8 mouse cellular contexts compared by ENCODE assay signal in genomic region chr1:172204814-172205740, GRCm38 (mm10). TPM values are rescaled to one million over a fixed set of nuclear protein-coding genes. Genes with fewer than 3 reads are reported as not detected.
A peak's percentile ranks its signal among the peaks of the same experiment; 100 is the strongest.
DNase-seq lines count a peak whose midpoint lies in the region; ATAC-seq and TF ChIP-seq lines count a peak whose summit lies in the region.

No protein-coding gene starts in this region.

- no peaks in the 10 kb centered on the region for H3K9me3 ChIP-seq in E14TG2a.4 (ENCODE audit: low read length)
- no peaks in the 10 kb centered on the region for H3K9me3 ChIP-seq in forebrain, embryonic 10.5 days
- no peaks in the 10 kb centered on the region for H3K9me3 ChIP-seq in liver, embryonic 11.5 days (ENCODE audit: control insufficient read depth, low read length)

- peaks cover 26% of the 10 kb centered on the region for H3K36me3 ChIP-seq in E14TG2a.4 (ENCODE audit: insufficient read depth, low read length)
- peaks cover 22% of the 10 kb centered on the region for H3K36me3 ChIP-seq in forebrain, embryonic 10.5 days (replicated peaks)
- peaks cover 2% of the 10 kb centered on the region; the same call in 1 of the 2 replicates for H3K36me3 ChIP-seq in liver, embryonic 11.5 days (ENCODE audit: control insufficient read depth, insufficient read depth, low read length)

- 31% methylated on average over 15 of the region's 15 CpGs for WGBS in forebrain, embryonic 10.5 days
- WGBS in liver, embryonic 11.5 days = 63% methylated on average over 15 of the region's 15 CpGs

- intact Hi-C loops in heart, postnatal 14 days (cut with DNase I) = no loop called here

- H3K27ac ChIP-seq in forebrain, embryonic 10.5 days = peak overlapping the region; percentile 96
- no peak overlapping the region for H3K27ac ChIP-seq in liver, embryonic 11.5 days (ENCODE audit: low read depth, low read length)

- peaks cover 6% of the 10 kb centered on the region for H3K27me3 ChIP-seq in E14TG2a.4 (ENCODE audit: insufficient read depth, low read length)
- no peaks in the 10 kb centered on the region for H3K27me3 ChIP-seq in forebrain, embryonic 10.5 days (ENCODE audit: poor library complexity, severe bottlenecking)
- H3K27me3 ChIP-seq in liver, embryonic 11.5 days (replicated peaks; ENCODE audit: control insufficient read depth, insufficient read depth, low read length) = no peaks in the 10 kb centered on the region

- DNase-seq in heart, adult 11 months = peak; percentile 92
- no peak for DNase-seq in heart, postnatal 14 days
- peak; percentile 34 for DNase-seq in forebrain, embryonic 10.5 days (ENCODE audit: extremely low spot score, low spot score)
- no peak for DNase-seq in liver, embryonic 11.5 days (ENCODE audit: low spot score)
- no peak for DNase-seq in left cerebral cortex, adult 11 months (ENCODE audit: low spot score)
- no peak for DNase-seq in adrenal gland, postnatal 36 days
- no peak for DNase-seq in testis, postnatal 10 days (ENCODE audit: low spot score)

- no peak for ATAC-seq in liver, embryonic 11.5 days (replicated peaks; ENCODE audit: low FRiP score)

- H3K4me3 ChIP-seq in E14TG2a.4 (replicated peaks; ENCODE audit: low read length) = peak overlapping the region; percentile 84
- H3K4me3 ChIP-seq in forebrain, embryonic 10.5 days = peak overlapping the region; percentile 85
- H3K4me3 ChIP-seq in liver, embryonic 11.5 days (ENCODE audit: low read depth, low read length) = peak overlapping the region; percentile 61; the same call in 1 of the 2 replicates

- H3K4me1 ChIP-seq in E14TG2a.4 (replicated peaks; ENCODE audit: low read depth, low read length) = peaks cover 75% of the 10 kb centered on the region
- H3K4me1 ChIP-seq in forebrain, embryonic 10.5 days = peaks cover 76% of the 10 kb centered on the region
- peaks cover 33% of the 10 kb centered on the region for H3K4me1 ChIP-seq in liver, embryonic 11.5 days (replicated peaks; ENCODE audit: control insufficient read depth, insufficient read depth, low read length)

- no peak overlapping the region for H3K9ac ChIP-seq in liver, embryonic 11.5 days (ENCODE audit: low read depth, low read length)

- no peak for TF ChIP-seq CTCF in E14TG2a.4 (conservative IDR thresholded peaks at IDR 0.05; ENCODE audit: low read length)

- peak overlapping the region; percentile 78 for H3K4me2 ChIP-seq in liver, embryonic 11.5 days

RNA-seq across cellular contexts. Expression of gene Pea15a, which starts 1.5 kb away (rescaled TPM):
- 10 to 100 TPM; 71.1 to 77.7 TPM for total RNA-seq in heart, postnatal 14 days (2021)
- 282 and 292 TPM in 2 replicates for polyA plus RNA-seq in forebrain, embryonic 10.5 days (2016; fragmentation: Nextera tagmentation; extraction: Ambion mirVana)
- polyA plus RNA-seq in liver, embryonic 11.5 days (2014; fragmentation: Nextera tagmentation; extraction: Ambion mirVana) = 43.4 and 44.8 TPM in 2 replicates
- 10 to 100 TPM; 53.9 to 62.1 TPM for total RNA-seq in adrenal gland, postnatal 36 days (2021)

RNA-seq across cellular contexts. Expression of gene Casq1, which starts 14.6 kb away (rescaled TPM):
- total RNA-seq in heart, postnatal 14 days (2021) = 10 to 100 TPM; 10.1 to 12.9 TPM
- 0.69 and 0.99 TPM in 2 replicates for polyA plus RNA-seq in forebrain, embryonic 10.5 days (2016; fragmentation: Nextera tagmentation; extraction: Ambion mirVana)
- 2.2 and 4.1 TPM in 2 replicates for polyA plus RNA-seq in liver, embryonic 11.5 days (2014; fragmentation: Nextera tagmentation; extraction: Ambion mirVana)
- under 1 TPM in 1 of 2 experiments, not detected in 1; 0.46 TPM for total RNA-seq in adrenal gland, postnatal 36 days (2021)

RNA-seq across cellular contexts. Expression of gene Atp1a4, which starts 53.1 kb away (rescaled TPM):
- total RNA-seq in heart, postnatal 14 days (2021) = not detected
- polyA plus RNA-seq in forebrain, embryonic 10.5 days (2016; fragmentation: Nextera tagmentation; extraction: Ambion mirVana) = not detected in 2 replicates
- not detected in 2 replicates for polyA plus RNA-seq in liver, embryonic 11.5 days (2014; fragmentation: Nextera tagmentation; extraction: Ambion mirVana)
- total RNA-seq in adrenal gland, postnatal 36 days (2021) = 1 to 10 TPM in 1 of 2 experiments, under 1 TPM in 1; 0.53 to 1.4 TPM

RNA-seq across cellular contexts. Expression of gene Igsf8, which starts 56.4 kb away (rescaled TPM):
- total RNA-seq in heart, postnatal 14 days (2021) = 10 to 100 TPM; 13.8 to 16.3 TPM
- 53.0 and 55.4 TPM in 2 replicates for polyA plus RNA-seq in forebrain, embryonic 10.5 days (2016; fragmentation: Nextera tagmentation; extraction: Ambion mirVana)
- polyA plus RNA-seq in liver, embryonic 11.5 days (2014; fragmentation: Nextera tagmentation; extraction: Ambion mirVana) = 32.9 and 33.9 TPM in 2 replicates
- 10 to 100 TPM; 24.9 to 39.2 TPM for total RNA-seq in adrenal gland, postnatal 36 days (2021)

RNA-seq across cellular contexts. Expression of gene Dcaf8, which starts 57.2 kb away (rescaled TPM):
- 100 to 1,000 TPM; 117 to 122 TPM for total RNA-seq in heart, postnatal 14 days (2021)
- 132 and 138 TPM in 2 replicates for polyA plus RNA-seq in forebrain, embryonic 10.5 days (2016; fragmentation: Nextera tagmentation; extraction: Ambion mirVana)
- polyA plus RNA-seq in liver, embryonic 11.5 days (2014; fragmentation: Nextera tagmentation; extraction: Ambion mirVana) = 89.2 and 102 TPM in 2 replicates
- 100 to 1,000 TPM; 108 to 143 TPM for total RNA-seq in adrenal gland, postnatal 36 days (2021)

Comparison
In these comparisons a context has a peak if more than half of its experiments do, and no peak if none do; other contexts are left out.
1. DNase-seq: peak in heart, adult 11 months (single experiment) and forebrain, embryonic 10.5 days (single experiment); none in heart, postnatal 14 days (0 of 2), liver, embryonic 11.5 days (single experiment), left cerebral cortex, adult 11 months (single experiment), adrenal gland, postnatal 36 days (0 of 2) and testis, postnatal 10 days (single experiment).
2. RNA of gene Casq1, which starts 14.6 kb away (total RNA-seq): 10.1 to 12.9 TPM in heart, postnatal 14 days; 0.46 TPM in adrenal gland, postnatal 36 days; every median in the first group is over 4 times any median in the second.
3. Peak in every context shown above with its lines, with median percentiles within 50 percentile points of each other: H3K4me3 ChIP-seq.